Mouse (Mus musculus) liver, postnatal 0 days (tissue): ENCODE results near the gene Ddx55.

Experiments used
- CTCF ChIP-seq: sonication (generic); IDR thresholded peaks from 2 replicates; pipeline ENCODE4 v1.5.1; 2016; ENCODE audit warnings: antibody characterized with exemption, low read depth
- EP300 ChIP-seq: IDR thresholded peaks from 2 replicates; pipeline ENCODE4 v1.6.1; 2016; ENCODE audit warnings: antibody characterized with exemption, low read depth, mild to moderate bottlenecking

DNA sequence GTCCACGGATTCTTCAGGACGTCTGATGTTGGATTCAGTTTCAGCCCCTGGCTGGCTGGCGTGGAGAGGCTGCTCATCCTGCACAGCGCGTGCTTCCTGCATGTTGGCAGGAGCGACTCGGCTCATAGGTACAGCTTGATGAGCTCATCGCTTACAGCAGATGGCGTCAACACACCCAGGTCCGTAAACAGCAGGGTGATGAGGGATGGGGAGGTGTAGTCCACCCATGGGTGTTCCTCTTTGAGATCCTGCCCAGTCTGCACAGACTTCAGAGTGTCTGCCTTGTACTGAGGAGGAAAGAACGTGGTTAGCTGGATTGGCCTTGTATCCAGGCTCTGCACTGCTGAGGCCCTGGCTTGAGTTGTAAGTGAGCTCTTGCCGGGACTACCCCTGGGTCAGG, 18.4 kb downstream of the Ddx55 start:
- TF ChIP-seq CTCF (no peak), EP300 (no peak)
